Mouse (Mus musculus) forebrain, embryonic 15.5 days (tissue): Measurements from ENCODE around the gene Sirt2. TPM values are rescaled to one million over a fixed set of nuclear protein-coding genes. Genes with fewer than 3 reads are reported as not detected.
A peak's percentile ranks its signal among the peaks of the same experiment; 100 is the strongest.

Source experiments
- ATAC-seq: fragments of 200-750 bp; cut with Nextera tagmentation; replicated peaks from 2 replicates; pipeline ENCODE4 v1.8.0; 2017; ENCODE audit warnings: mild to moderate bottlenecking, moderate TSS enrichment, moderate library complexity
- H3K27ac ChIP-seq: fragments of 300-500 bp; sonication (generic); replicated peaks from 2 replicates; pipeline ENCODE4 v1.5.1; 2015; ENCODE audit warnings: mild to moderate bottlenecking, inconsistent platforms
- H3K27me3 ChIP-seq: fragments of 300-500 bp; sonication (generic); 2 replicates; pipeline ENCODE4 v1.6.1; 2015; ENCODE audit warnings: inconsistent platforms
- H3K36me3 ChIP-seq: fragments of 300-500 bp; sonication (generic); 2 replicates; pipeline ENCODE4 v1.6.1; 2015; ENCODE audit warnings: mild to moderate bottlenecking, inconsistent platforms
- H3K4me1 ChIP-seq: fragments of 300-500 bp; sonication (generic); 2 replicates; pipeline ENCODE4 v1.6.1; 2015; ENCODE audit warnings: inconsistent platforms
- H3K4me2 ChIP-seq: fragments of 300-500 bp; sonication (generic); replicated peaks from 2 replicates; pipeline ENCODE4 v1.6.1; 2015; ENCODE audit warnings: mild to moderate bottlenecking, inconsistent platforms
- H3K4me3 ChIP-seq: fragments of 300-500 bp; sonication (generic); 2 replicates; pipeline ENCODE4 v1.5.1; 2015; ENCODE audit warnings: mild to moderate bottlenecking, inconsistent platforms
- H3K9ac ChIP-seq: fragments of 300-500 bp; sonication (generic); replicated peaks from 2 replicates; pipeline ENCODE4 v1.6.1; 2015; ENCODE audit warnings: mild to moderate bottlenecking, inconsistent platforms
- H3K9me3 ChIP-seq: fragments of 300-500 bp; sonication (generic); 2 replicates; pipeline ENCODE4 v1.6.1; 2016; ENCODE audit warnings: inconsistent platforms
- WGBS: fragments of 180-500 bp; shearing (Covaris S2); methylation state at CpG from one replicate; pipeline ENCODE4 v1.1.7; 2015; ENCODE audit warnings: mixed read lengths; 5-methylcytosine and 5-hydroxymethylcytosine counted together
- polyA plus RNA-seq: library from polyadenylated mRNA; unstranded; fragments of >200 nt; fragmentation: Nextera tagmentation; extraction: Ambion mirVana; gene quantifications from 2 replicates; pipeline ENCODE4 v1.2.1, GENCODE M21; 2015

Gene Sirt2
- polyA plus RNA-seq, 1 experiment from 2014 or later, result 105 TPM

DNA sequence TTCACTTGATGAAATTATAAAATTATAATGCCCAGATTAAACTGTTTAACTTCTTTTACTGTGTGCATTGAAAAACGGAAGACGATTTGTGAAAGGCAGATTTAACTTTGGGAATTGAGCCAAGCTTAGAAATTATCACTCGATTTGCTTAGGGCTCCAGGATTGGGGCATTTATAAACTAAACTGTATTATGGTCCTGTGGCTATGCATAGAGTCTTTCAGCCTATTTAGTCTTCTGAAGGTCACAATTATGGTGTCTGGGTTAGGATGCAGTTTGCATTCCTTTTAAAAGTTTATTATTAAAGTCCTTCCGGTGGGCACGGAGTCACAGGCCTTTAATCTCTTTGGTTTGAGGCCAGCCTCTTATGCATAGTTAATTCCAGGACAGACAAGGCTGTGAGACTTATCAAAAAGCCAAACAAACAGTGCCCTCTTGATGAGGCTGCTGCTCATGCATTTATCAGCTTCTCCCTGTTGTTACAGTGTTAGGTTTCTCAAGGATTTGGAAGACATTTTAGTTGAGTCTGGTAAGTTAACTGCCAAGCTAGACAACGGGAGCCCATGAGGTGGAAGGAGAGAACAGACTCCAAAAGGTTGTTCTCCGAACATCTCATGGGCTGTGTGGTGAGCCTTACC is 45.2 kb downstream of the Sirt2 start:
- Histone ChIP-seq H3K4me3 (peak overlapping the region; percentile 81), H3K4me1 (peaks cover 47% of the 10 kb centered on the region), H3K27me3 (no peaks in the 10 kb centered on the region), H3K36me3 (peaks cover 44% of the 10 kb centered on the region), H3K27ac (peak overlapping the region; percentile 99; the same call in 1 of the 2 replicates), H3K9me3 (no peaks in the 10 kb centered on the region), H3K9ac (peak overlapping the region; percentile 87), H3K4me2 (peak overlapping the region; percentile 58)
- ATAC-seq, result no peak
- 8% methylated on average over 7 of the region's 7 CpGs for WGBS

DNA sequence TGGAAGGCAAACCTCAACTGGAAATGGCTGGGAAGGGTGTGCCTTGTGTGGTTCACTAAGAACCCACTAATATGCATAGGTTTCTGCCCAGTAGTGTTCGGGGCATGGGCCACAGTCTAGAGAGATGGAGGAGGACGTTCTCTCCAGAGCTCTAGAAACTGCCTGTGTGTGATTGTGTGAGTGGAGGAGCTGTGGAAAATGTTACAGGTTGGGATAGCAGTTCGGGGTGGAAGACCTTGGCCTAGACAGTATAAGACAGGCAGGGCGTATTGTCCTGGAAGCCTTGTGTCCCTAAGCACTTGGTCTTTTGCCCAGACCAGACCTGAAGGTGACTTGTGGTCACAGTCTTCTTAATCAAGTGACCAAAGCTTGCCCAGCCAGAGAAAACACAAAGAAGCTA is 45.9 kb downstream of the Sirt2 start:
- Histone ChIP-seq H3K27ac (no peak overlapping the region), H3K4me1 (peaks cover 54% of the 10 kb centered on the region), H3K27me3 (no peaks in the 10 kb centered on the region), H3K4me3 (peak overlapping the region; percentile 81), H3K4me2 (peak overlapping the region; percentile 58), H3K36me3 (peaks cover 51% of the 10 kb centered on the region), H3K9me3 (no peaks in the 10 kb centered on the region), H3K9ac (peak overlapping the region; percentile 87)
- ATAC-seq, result no peak
- WGBS, result 69% methylated on average over 4 of the region's 4 CpGs

DNA sequence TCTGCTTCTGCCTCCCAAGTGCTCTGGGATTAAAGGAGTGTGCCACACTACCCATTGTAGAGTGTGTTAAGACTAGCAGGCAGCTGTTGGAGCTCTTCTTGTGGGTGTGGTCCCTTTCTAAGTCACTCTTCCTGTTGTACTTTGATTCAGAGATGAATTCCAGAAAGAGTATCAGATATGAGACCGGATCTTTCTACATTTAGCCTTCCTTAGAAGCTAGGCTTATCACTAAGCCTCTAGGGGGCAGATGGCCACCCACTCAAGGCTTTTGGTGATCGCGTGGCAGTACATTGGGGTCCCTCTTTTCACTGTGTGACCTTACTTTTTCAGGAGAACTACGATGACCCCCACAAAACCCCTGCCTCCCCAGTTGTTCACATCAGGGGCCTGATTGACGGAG is 46.4 kb downstream of the Sirt2 start:
- Histone ChIP-seq H3K27me3 (no peaks in the 10 kb centered on the region), H3K4me3 (peak overlapping the region; percentile 81), H3K4me2 (peak overlapping the region; percentile 58), H3K9ac (no peak overlapping the region), H3K27ac (no peak overlapping the region), H3K4me1 (peaks cover 53% of the 10 kb centered on the region), H3K36me3 (peaks cover 56% of the 10 kb centered on the region), H3K9me3 (no peaks in the 10 kb centered on the region)
- 80% methylated on average over 5 of the region's 5 CpGs for WGBS
- ATAC-seq, result no peak

DNA sequence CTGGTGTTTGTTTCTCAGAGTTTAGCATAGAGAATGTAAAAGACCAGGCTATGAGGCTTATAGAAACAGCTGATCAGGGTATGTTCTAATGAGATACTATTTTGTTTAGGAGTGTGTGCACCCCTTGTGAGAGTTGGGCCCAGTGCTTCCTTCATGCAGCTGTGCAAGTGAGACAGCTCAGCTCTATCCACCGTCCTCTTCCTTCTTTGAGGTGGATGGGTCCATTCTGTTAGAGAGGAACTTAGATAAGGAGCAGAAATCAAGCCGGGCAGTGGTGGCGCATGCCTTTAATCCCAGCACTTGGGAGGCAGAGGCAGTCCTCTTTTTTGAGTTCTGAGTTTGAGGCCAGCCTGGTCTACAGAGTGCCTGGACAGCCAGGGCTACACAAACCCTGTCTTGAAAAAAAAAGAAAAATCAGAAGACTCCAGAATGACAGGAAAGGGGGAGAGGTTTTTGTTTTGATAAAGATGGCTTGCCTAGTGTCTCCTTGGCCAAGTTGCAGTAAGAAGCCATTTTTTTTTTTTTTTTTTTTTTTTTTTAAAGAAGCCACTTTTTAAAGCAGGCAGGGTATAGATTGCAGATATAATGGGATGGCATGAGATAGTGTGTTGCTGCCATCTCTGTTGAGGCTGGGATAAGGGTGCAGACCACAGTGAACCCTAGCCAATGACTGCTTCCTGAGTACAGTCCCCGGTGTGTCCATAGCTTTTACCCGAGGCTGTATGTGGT is 47.9 kb downstream of the Sirt2 start:
- 90% methylated on average over 5 of the region's 5 CpGs for WGBS
- Histone ChIP-seq H3K4me1 (peaks cover 52% of the 10 kb centered on the region), H3K27me3 (no peaks in the 10 kb centered on the region), H3K4me2 (no peak overlapping the region), H3K36me3 (peaks cover 69% of the 10 kb centered on the region), H3K27ac (no peak overlapping the region), H3K9me3 (no peaks in the 10 kb centered on the region), H3K4me3 (no peak overlapping the region), H3K9ac (no peak overlapping the region)
- ATAC-seq, result no peak

DNA sequence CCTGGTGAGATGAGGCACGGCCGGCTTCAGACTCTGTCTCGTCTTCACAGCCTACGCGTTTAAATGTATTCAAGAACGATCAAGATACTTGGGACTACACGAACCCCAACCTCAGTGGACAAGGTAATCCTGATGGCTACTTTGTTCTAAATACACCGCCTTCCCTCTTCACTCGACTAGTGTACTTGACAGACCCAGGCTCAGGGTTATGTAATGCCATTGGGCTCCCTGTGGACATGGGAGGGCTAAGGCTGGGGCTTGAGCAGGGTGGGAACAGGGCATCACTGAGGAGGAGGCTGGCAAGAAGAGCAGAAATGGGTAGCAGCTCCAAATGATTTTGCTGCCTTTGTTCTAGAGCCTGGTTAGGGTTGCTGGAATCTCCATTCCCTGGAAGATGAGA is 48.7 kb downstream of the Sirt2 start:
- Histone ChIP-seq H3K4me1 (peaks cover 48% of the 10 kb centered on the region), H3K36me3 (peaks cover 77% of the 10 kb centered on the region), H3K9me3 (no peaks in the 10 kb centered on the region), H3K4me2 (no peak overlapping the region), H3K9ac (no peak overlapping the region), H3K27me3 (no peaks in the 10 kb centered on the region), H3K4me3 (no peak overlapping the region), H3K27ac (no peak overlapping the region)
- no peak for ATAC-seq
- 90% methylated on average over 9 of the region's 9 CpGs for WGBS

DNA sequence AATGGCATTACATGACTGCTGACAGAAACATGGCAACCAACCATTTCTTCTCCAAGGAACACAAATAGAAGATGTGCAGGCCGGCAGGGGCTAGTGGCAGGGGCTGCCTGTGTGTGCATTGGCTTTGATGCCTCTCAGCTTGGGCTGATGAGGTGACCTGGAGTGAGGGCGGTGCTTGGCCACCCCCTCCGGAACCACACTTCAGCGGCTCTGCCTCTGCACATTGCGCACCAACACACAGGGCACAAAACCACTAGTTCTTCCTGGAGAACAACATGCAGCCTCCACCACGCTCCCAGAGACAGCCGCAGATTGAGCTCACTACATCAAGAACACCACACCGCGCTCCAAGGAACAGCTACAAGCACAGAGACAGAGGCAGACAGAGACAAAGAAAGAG is 49.7 kb downstream of the Sirt2 start:
- Histone ChIP-seq H3K27me3 (no peaks in the 10 kb centered on the region), H3K9ac (no peak overlapping the region), H3K4me3 (no peak overlapping the region), H3K27ac (no peak overlapping the region), H3K36me3 (peaks cover 86% of the 10 kb centered on the region), H3K4me1 (peaks cover 48% of the 10 kb centered on the region), H3K4me2 (no peak overlapping the region), H3K9me3 (no peaks in the 10 kb centered on the region)
- 87% methylated on average over 9 of the region's 9 CpGs for WGBS
- ATAC-seq, result no peak

DNA sequence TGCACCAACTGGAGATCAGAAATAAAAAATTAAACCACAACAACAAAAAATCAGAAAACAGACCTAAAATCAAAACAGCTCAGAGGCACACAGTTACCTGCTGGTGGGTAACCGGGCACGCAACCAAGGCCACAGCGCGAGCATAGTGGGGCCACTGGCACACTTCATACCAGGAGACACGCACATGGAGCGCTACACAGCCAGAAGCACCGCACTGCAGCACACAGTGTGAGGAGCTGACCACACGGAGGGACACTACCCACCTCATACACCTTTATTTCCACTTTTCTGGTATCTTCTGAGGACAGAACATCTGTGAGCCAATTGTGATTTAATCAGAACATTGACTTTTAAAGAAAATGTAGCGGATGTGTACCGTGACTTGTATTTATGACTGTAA is 50.4 kb downstream of the Sirt2 start:
- peaks cover 45% of the 10 kb centered on the region for H3K4me1 ChIP-seq
- 91% methylated on average over 10 of the region's 10 CpGs for WGBS

DNA sequence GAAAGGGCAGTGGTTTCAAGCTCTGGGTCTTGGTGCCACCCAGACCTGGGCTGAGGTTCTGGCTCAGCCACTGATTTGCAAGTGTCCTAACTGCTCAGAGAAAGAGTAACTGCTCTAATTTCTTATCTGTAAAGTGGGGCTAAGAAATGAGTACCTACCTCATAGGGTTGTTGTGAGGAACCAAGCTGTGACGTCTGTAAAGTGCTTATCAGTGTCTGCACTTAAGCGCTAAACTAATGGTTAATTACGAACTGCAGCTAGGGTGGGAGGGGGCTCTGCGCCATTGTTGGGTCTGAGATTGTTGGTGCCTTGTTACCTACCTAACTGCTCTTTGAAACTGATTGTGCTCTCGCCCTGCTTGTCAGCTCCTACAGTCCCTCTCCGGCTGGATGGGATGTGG is 51.0 kb downstream of the Sirt2 start:
- Histone ChIP-seq H3K27me3 (no peaks in the 10 kb centered on the region), H3K4me2 (no peak overlapping the region), H3K27ac (no peak overlapping the region), H3K9ac (peak overlapping the region; percentile 12; the same call in 1 of the 2 replicates), H3K36me3 (peaks cover 97% of the 10 kb centered on the region), H3K4me1 (peaks cover 39% of the 10 kb centered on the region), H3K4me3 (no peak overlapping the region), H3K9me3 (no peaks in the 10 kb centered on the region)
- WGBS, result 55% methylated on average over 6 of the region's 6 CpGs
- ATAC-seq, result no peak

More for the DNA sequence above, 50.4 kb downstream of the Sirt2 start:
- Histone ChIP-seq H3K36me3 (peaks cover 93% of the 10 kb centered on the region), H3K27me3 (no peaks in the 10 kb centered on the region), H3K4me2 (no peak overlapping the region), H3K9me3 (no peaks in the 10 kb centered on the region), H3K27ac (no peak overlapping the region), H3K4me3 (no peak overlapping the region), H3K9ac (no peak overlapping the region; the same call in 1 of the 2 replicates)
- ATAC-seq, result no peak

DNA sequence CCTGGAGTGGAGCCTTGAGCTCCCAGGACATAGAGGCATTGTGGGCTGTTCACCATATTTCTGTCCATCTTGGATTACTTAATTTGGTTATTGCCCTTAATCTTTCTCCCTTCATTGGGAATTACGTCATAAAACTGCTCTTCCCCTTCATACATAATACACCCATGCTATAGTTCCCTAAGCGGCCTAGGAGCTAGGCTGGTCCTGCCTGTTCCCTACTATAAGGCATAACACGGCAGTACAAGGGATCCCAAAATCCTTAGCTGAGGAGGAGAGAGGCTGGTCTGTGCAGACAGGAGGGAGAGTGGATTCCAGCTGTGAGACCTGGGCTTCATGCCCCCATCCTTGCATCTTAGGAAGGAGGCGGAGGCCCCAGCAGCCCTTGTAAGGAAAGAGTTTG is 51.4 kb downstream of the Sirt2 start:
- H3K9ac ChIP-seq, result 0 out of 2 replicates have a peak overlapping the region, but pooled peaks have one; percentile 12
- no peak for ATAC-seq
- no peak overlapping the region for H3K4me2 ChIP-seq
- no peak overlapping the region for H3K4me3 ChIP-seq
- no peaks in the 10 kb centered on the region for H3K27me3 ChIP-seq
- no peaks in the 10 kb centered on the region for H3K9me3 ChIP-seq
- peaks cover 97% of the 10 kb centered on the region for H3K36me3 ChIP-seq
- H3K27ac ChIP-seq, result no peak overlapping the region
- WGBS, result 85% methylated on average over 4 of the region's 4 CpGs
- H3K4me1 ChIP-seq, result peaks cover 35% of the 10 kb centered on the region

DNA sequence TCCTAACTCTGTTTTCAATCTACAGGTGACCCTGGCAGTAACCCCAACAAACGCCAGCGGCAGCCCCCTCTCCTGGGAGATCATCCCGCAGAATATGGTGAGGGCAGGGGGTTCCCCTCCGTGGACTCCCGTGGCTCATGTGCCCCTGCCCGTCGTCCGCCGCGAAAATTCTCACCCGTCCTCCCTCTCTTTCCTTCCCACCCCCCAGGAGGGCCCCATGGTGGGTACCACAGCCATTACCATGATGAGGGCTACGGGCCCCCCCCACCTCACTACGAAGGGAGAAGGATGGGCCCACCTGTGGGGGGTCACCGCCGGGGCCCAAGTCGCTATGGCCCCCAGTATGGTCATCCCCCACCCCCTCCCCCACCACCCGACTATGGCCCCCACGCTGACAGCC is 51.9 kb downstream of the Sirt2 start:
- no peak overlapping the region for H3K4me3 ChIP-seq
- no peak overlapping the region for H3K27ac ChIP-seq
- no peaks in the 10 kb centered on the region for H3K27me3 ChIP-seq
- no peaks in the 10 kb centered on the region for H3K9me3 ChIP-seq
- H3K4me2 ChIP-seq, result no peak overlapping the region
- H3K9ac ChIP-seq, result no peak overlapping the region
- WGBS, result 84% methylated on average over 18 of the region's 18 CpGs
- H3K36me3 ChIP-seq, result peaks cover 93% of the 10 kb centered on the region
- ATAC-seq, result no peak
- peaks cover 30% of the 10 kb centered on the region for H3K4me1 ChIP-seq

DNA sequence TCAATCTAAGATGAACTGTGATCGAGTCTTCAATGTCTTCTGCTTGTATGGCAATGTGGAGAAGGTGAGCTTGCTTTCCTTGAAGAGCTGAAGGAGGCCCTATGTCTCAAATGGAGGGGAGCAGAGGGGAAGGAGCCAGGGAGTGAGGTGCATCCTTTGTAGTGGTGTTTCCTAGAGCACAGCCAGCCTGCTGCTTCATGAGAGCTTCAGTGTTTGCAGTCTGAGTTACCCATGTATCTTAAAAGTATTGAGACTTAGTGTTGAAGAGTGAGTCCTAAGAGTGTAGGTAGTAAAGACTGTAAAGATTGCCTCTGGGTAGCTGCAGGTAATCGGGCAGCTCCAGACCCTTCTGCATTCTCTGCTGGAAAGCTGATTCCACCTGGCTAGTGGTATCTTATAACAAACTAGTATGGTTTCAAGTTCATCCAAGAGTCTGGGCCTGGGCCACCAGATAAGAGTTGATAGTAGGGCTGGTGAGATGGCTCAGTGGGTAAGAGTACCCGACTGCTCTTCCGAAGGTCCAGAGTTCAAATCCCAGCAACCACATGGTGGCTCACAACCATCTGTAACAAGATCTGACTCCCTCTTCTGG is 52.4 kb downstream of the Sirt2 start:
- H3K36me3 ChIP-seq, result peaks cover 88% of the 10 kb centered on the region
- H3K27me3 ChIP-seq, result no peaks in the 10 kb centered on the region
- H3K27ac ChIP-seq, result no peak overlapping the region
- H3K9ac ChIP-seq, result no peak overlapping the region
- no peaks in the 10 kb centered on the region for H3K9me3 ChIP-seq
- peaks cover 25% of the 10 kb centered on the region for H3K4me1 ChIP-seq
- no peak overlapping the region for H3K4me2 ChIP-seq
- no peak overlapping the region for H3K4me3 ChIP-seq
- no peak for ATAC-seq
- 83% methylated on average over 4 of the region's 4 CpGs for WGBS

DNA sequence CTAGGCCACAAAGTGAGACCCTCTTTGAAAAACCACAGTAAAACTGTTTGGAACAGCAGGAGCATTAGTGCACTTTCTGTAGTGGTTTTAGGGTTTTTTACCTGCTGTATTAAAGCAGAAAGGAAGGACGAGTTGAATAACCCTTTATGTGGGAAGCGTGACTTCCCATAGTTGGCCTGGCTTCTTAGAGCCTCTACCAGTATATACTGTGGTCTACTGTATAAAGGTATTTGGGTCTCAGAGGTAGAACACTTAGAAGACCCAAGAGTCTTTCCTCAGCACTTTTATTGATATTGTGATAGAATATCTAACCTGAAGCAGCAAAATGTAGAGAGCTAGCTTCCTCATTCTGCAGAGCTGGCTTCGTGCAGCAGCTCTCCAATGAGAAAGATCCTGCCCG is 53.0 kb downstream of the Sirt2 start:
- Histone ChIP-seq H3K27me3 (no peaks in the 10 kb centered on the region), H3K27ac (no peak overlapping the region)
- WGBS, result 89% methylated on average over 4 of the region's 4 CpGs

More for the DNA sequence above, 53.0 kb downstream of the Sirt2 start:
- no peak for ATAC-seq
- Histone ChIP-seq H3K9me3 (no peaks in the 10 kb centered on the region), H3K4me1 (peaks cover 25% of the 10 kb centered on the region), H3K36me3 (peaks cover 82% of the 10 kb centered on the region), H3K4me2 (no peak overlapping the region), H3K9ac (no peak overlapping the region), H3K4me3 (no peak overlapping the region)
